Mouse (Mus musculus) kidney, postnatal 4 days (tissue): ENCODE measurements at regions not wholly inside any gene's neighbourhood (a gene's known extent, or its start where the extent isn't known, plus 50 kb on each side); places are given as distances from the start of the nearest gene placed in this dataset.

ENCODE experiments used
- DNase-seq, 2 experiments: peaks; one replicate each; pipeline ENCODE4 v3.0.0; 2021; ENCODE audit warnings: mixed read lengths in 2 of 2

DNA sequence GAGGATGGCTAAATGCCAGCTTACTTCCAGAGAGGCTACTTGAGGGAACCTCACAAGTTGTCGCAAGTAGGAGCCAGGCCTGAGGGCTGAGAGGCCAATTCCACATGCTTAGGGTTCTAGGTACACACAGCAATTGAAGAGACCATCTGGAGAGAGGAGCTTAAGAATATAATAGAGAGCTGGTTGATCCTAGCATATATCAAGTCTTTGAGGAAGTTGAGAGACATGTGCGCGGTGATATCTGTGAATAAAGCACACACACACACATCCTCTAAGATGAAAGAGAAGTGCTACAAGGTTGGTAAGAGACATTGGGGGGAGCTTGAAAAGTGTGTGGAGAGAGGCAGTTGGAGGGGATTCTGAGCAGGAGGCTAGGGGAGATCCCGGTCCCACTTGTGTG, 189.5 kb downstream of the Zfp462 start:
- DNase-seq: no peak

DNA sequence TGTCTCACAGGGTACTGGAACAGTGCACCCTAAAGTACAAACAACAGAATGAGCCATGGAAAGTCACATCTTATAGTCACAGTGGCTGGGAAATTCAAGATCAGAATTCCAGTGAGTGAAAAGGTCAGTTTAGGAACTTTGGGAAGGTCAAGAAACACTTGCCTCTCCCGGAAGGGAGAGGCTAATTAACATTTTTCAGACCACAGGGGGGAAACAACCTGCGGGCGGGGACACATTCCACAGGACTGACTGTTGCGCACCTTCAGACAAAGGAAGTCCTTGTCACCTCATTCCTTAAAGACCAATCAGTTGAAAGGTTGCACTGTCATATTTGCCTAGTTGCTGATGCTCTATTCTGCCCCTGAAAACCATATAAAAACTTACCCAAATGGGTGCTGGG, 189.9 kb downstream of the Zfp462 start:
- no peak for DNase-seq

DNA sequence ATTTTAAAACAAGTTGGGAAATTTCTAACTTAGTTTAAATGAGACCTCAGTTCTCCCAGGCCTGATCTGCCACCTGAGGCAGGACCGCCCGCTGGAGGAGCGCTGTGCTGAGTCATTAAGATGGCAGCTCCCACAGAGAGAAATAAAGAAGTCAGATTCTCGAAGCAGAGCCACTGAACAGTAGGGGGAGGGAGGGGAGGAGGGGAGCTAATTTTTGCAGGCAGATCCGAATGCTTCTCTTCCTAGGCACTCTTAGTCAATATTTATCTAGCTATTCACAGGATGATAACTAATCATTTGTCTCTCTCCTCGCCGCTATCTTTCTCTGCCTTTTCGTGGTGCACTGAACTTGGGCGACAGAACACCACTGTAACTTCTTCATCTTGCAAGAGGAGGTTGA, 191.4 kb downstream of the Zfp462 start:
- DNase-seq: peak; percentile 21 to 35

DNA sequence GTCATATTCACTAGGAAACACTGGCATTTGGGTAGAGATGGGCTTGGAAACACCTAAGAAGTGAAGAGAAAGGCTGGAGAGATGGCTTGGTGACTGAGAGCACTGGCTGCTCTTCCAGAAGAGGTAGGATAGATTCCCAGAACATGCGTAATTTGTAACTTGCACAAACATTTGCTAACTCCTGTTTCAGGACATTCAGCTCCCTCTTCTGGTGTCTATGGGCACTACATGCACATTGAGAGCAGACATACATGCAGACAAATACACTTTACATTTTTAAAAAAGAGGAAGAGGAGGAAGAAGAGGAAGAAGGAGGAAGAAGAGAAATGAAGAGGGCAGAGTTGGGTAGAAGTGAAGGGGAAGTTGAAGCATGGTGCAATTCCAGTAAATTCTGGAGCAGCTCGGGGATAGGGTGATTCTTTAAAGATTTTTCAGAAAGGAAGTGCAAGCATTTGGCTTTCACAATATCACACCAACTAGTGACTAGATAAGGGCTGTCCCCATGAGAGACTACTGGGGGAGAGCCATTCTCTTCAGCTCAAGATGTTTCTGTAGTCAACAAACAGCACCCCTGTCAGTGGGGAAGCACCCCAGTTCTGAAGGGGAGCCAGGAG, 193.0 kb downstream of the Zfp462 start:
- DNase-seq: no peak

DNA sequence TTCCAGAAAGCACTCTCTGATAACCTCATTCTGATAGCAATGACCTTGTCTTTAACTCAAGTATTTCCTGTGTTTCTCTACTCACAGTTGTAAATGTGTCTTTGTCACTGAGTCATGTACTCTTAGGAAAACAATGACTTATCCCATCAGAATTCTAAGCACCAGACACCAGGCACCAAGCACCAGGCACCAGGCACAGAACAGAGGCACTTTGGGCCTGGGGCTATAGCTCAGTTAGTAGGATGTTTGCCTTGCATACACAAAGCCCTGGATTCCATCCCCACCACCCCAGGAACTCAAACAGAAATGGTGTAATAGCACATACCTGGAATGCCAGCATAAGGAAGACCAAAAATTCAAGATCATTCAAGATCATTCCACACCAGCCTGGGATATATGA, 196.5 kb downstream of the Zfp462 start:
- no peak for DNase-seq

GRCm38 (mm10) chr4:55141923-55142732, 197.3 kb downstream of the Zfp462 start:
- DNase-seq: no peak

GRCm38 (mm10) chr4:55143400-55143799, 198.6 kb downstream of the Zfp462 start:
- DNase-seq: no peak

GRCm38 (mm10) chr4:55144995-55145394, 200.1 kb downstream of the Zfp462 start:
- DNase-seq: no peak

GRCm38 (mm10) chr4:55145968-55146367, 201.1 kb downstream of the Zfp462 start:
- no peak for DNase-seq

- DNase-seq: no peak
Measured at GRCm38 (mm10) chr4:55148380-55148779, 201.5 kb upstream of the Rad23b start.

DNA sequence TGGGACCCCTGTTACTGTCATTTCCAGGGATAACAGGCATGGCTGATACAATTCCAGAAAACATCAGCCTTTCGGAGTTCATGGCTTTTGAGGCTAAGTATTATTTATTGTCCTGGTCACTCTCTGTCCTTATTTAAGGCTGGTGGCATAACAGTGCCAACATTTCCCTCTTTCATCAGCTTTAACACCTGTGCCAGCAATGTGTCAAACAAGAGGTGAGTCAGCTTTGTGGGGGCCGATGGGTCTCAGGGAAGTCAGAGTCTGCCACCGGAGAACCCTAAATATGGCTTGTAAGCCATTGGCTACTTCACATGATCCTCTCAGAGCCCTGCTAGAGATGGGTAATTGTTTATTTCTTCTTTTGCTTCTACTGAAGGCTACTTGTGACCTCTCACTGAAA, 195.3 kb upstream of the Rad23b start:
- no peak for DNase-seq

DNA sequence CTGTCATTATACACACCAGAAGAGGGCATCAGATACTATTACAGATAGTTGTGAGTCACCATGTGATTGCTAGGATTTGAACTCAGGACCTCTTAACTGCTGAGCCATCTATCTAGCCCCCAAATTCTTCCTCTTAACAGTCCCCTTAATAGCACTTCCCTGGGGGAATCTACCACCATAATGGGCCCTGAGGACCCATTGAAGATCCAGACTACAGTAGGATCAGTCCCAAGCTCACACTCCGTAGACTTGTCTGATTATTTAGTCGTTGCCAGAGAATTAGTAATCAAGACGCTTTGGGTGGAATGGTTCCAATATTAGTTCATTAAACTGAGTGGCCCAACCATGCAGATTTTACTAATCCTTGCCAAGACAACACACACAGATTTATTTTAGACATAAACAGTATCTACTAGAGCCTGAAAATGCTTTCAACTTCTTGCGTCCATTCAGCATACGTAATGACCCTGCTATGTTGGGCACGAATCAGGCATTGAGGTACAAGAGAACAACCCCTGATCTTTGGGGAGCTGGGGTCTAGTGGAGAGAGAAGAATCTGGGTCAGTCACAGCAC, 191.6 kb upstream of the Rad23b start:
- DNase-seq: no peak

- no peak for DNase-seq
Measured at GRCm38 (mm10) chr4:55166266-55166665, 183.6 kb upstream of the Rad23b start.

DNA sequence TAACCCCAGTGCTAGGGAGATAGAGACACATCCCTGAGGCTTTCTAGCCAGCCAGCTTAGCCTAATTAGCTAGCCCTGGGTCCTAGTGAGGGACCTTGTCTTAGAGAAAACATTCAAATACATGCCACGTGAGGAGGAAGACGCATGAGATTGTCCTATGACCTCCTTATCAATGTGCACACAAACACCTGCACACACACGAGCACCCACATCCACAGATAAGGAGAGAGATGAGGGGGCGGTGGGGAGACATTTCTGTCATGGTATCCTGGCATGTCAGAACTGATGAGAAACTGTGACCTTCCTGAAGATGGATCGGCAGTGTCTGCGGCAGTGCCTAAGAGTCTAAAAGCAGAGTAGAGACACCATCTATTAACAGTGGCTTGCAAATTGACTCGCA, 180.8 kb upstream of the Rad23b start:
- no peak for DNase-seq

DNA sequence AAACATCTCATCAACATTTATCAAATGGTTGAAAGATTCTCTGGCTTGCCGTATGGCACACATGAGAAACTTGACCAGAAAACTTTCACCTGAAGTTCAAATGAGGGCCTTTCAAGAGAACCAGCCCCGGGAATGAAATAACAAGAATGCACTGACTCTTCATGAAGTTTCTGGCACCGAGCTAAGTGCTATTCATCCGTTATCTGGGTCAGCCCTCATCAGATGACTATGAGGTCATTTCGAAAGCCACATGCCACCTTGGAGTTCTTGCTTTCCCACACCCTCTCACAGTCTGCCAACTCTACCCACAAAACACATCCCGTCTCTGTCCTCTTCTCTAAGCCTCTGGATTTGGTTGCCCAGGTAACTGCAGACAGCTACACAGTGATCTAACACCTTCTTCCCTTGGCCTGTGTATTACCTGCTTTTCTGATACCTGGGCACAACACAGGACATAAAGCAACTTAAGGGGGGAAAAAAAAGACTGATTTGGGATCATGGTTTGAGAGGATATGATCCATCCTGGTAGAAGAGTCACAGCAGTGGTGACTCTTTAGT, 177.4 kb upstream of the Rad23b start:
- no peak for DNase-seq

GRCm38 (mm10) chr4:55176026-55176425, 173.8 kb upstream of the Rad23b start:
- no peak for DNase-seq

DNA sequence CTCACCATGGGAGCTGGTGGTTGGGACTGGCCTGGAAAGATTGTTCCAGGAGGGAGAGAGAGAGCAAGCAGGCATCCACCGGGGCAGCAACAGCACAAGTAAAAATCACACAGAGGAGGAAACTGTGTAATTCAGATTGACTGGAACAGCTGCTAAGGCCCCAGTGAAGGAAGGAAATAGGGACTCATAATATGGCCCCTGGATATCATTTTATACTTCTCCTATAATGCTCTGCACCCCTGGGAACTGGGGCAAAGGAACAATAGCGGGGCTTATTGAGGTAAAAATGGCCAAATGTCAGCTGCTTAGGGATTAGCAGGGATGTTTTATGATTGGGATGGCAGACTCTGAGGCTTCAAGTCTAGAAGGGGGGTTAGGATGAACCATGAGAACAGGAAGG, 170.4 kb upstream of the Rad23b start:
- DNase-seq: no peak

DNA sequence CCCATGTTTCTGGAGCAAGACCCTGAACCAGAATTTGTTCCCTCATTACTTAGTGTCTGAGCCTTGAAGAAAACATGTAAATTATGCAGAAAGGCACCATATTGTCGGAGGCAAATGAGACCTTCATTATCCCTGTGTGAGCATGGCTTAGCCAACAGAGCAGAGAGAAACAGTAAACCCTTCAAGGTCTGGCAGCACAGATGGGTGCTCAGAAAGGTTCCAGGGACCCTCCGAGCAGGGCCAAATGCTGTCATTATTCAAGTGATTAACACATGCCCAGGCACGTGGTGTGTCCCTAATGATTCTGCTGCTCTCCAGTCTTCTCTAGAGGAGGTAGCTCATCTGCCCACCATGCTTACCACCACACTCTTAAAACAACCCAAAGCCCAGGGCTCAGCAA, 166.3 kb upstream of the Rad23b start:
- DNase-seq: no peak

DNA sequence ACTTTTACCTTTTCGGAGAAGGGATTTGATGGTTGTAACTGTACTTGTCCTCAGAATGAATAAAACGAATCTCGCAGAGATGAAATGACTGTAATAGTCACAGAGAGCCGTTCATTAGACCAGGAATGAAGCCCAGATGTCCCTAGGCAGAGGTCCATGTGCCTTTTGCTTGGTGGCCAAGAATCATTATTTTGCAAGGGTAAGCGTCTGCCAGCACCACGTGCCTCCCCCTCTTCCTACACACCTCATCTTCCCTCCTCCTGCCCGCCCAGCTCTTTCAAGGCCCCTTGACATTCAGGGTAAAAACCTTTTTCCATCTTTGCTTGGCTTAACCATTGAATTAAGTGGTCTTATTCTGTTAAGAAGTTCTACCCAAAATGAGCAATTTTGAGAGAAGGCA, 161.1 kb upstream of the Rad23b start:
- DNase-seq: no peak

- DNase-seq: no peak
Measured at GRCm38 (mm10) chr4:55190586-55190985, 159.3 kb upstream of the Rad23b start.

DNA sequence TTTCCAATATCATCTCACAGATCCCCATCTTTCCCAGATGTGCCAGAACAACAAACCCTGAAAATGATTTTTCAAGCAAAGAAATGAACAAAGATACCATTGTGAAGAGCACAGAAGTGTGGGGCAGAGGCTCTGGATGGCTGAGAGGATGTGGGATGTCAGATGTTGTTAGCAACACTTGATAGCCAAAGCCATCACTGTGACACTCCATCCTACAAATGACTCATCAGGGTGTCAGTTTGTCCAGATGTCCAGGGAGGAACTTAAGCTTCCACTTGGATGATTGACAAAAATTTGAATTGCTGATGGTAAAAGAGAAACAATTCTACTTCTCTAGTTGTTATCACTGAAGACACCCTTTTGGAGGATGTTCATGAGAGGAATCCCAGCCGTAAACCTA, 155.8 kb upstream of the Rad23b start:
- DNase-seq: no peak

GRCm38 (mm10) chr4:55194552-55194951, 155.3 kb upstream of the Rad23b start:
- DNase-seq: no peak

- peak in 1 of 2 experiments; percentile 10 for DNase-seq
Measured at GRCm38 (mm10) chr4:55203731-55204710, 145.8 kb upstream of the Rad23b start.
